Mouse (Mus musculus) MEL (cell line): Measurements from ENCODE around the gene Tmem212. TPM values are rescaled to one million over a fixed set of nuclear protein-coding genes. Genes with fewer than 3 reads are reported as not detected.

Experiments used
- DNase-seq: peaks from one replicate; pipeline ENCODE4 v3.0.0; 2011; ENCODE audit warnings: low read depth, low spot score
- H3K27ac ChIP-seq: 2 replicates; pipeline ENCODE4 v1.5.1; 2012; ENCODE audit warnings: low read depth, mild to moderate bottlenecking, control low read depth, low read length, moderate library complexity; ENCODE audit not compliant: control insufficient read depth
- H3K27me3 ChIP-seq, 2 experiments: fragments of 150-350 bp in 1 of 2; sonication (generic) in 1 of 2; 2 replicates each; pipeline ENCODE4 v1.6.1; 2012; ENCODE audit warnings: low read length in 2 of 2, mild to moderate bottlenecking in 2 of 2, improper control_type of control experiment in 1 of 2, moderate library complexity in 1 of 2; ENCODE audit not compliant: insufficient read depth in 2 of 2, control insufficient read depth in 1 of 2
- H3K36me3 ChIP-seq, 2 experiments: 2 replicates each; pipeline ENCODE4 v1.6.1; 2012 to 2014; ENCODE audit warnings: low read length in 2 of 2, improper control_type of control experiment in 1 of 2, inconsistent platforms in 1 of 2, mild to moderate bottlenecking in 1 of 2; ENCODE audit not compliant: insufficient read depth in 2 of 2, control insufficient read depth in 1 of 2
- H3K4me1 ChIP-seq, 2 experiments: fragments of 150-350 bp in 1 of 2; sonication (generic) in 1 of 2; 2 replicates each; pipeline ENCODE4 v1.6.1; 2012; ENCODE audit warnings: low read length in 2 of 2, improper control_type of control experiment in 1 of 2, mild to moderate bottlenecking in 1 of 2; ENCODE audit not compliant: insufficient read depth in 2 of 2, control insufficient read depth in 1 of 2
- H3K4me3 ChIP-seq, 2 experiments: fragments of 150-350 bp in 1 of 2; sonication (generic) in 1 of 2; 2 replicates each; pipeline ENCODE4 v1.5.1; 2012; ENCODE audit warnings: low read depth in 2 of 2, low read length in 2 of 2, mild to moderate bottlenecking in 2 of 2, moderate library complexity in 2 of 2, control low read depth in 1 of 2, improper control_type of control experiment in 1 of 2; ENCODE audit not compliant: control insufficient read depth in 1 of 2, insufficient read depth in 1 of 2
- H3K79me2 ChIP-seq: 2 replicates; pipeline ENCODE4 v1.6.1; 2012; ENCODE audit warnings: mild to moderate bottlenecking, low read length, moderate library complexity; ENCODE audit not compliant: control insufficient read depth, poor library complexity, insufficient read depth
- H3K9ac ChIP-seq: 2 replicates; pipeline ENCODE4 v1.6.1; 2012; ENCODE audit warnings: low read depth, mild to moderate bottlenecking, control low read depth, low read length, moderate library complexity; ENCODE audit not compliant: control insufficient read depth, poor library complexity, severe bottlenecking
- H3K9me3 ChIP-seq: fragments of 150-350 bp; sonication (generic); replicated peaks from 2 replicates; pipeline ENCODE4 v1.6.1; 2012; ENCODE audit warnings: mild to moderate bottlenecking, low read length, improper control_type of control experiment, moderate library complexity; ENCODE audit not compliant: insufficient read depth
- BHLHE40 ChIP-seq: IDR thresholded peaks from 2 replicates; pipeline ENCODE4 v1.6.1; 2012; ENCODE audit warnings: low read depth, mild to moderate bottlenecking, inconsistent platforms, low read length, improper control_type of control experiment, borderline replicate concordance
- CHD1 ChIP-seq: IDR thresholded peaks from 2 replicates; pipeline ENCODE4 v1.6.1; 2012; ENCODE audit warnings: low read depth, mild to moderate bottlenecking, inconsistent platforms, low read length, improper control_type of control experiment
- CHD2 ChIP-seq: IDR thresholded peaks from 2 replicates; pipeline ENCODE4 v1.6.1; 2011; ENCODE audit warnings: low read length, improper control_type of control experiment
- ELF1 ChIP-seq: IDR thresholded peaks from 2 replicates; pipeline ENCODE4 v1.6.1; 2014; ENCODE audit warnings: low read depth, mild to moderate bottlenecking, inconsistent platforms, low read length, improper control_type of control experiment, moderate library complexity
- EP300 ChIP-seq, 2 experiments: IDR thresholded peaks; 2 replicates each; pipeline ENCODE4 v1.6.1; 2011; ENCODE audit warnings: improper control_type of control experiment in 2 of 2, low read length in 2 of 2, low read depth in 1 of 2, mild to moderate bottlenecking in 1 of 2
- GABPA ChIP-seq: IDR thresholded peaks from 2 replicates; pipeline ENCODE4 v1.6.1; 2012; ENCODE audit warnings: low read depth, mild to moderate bottlenecking, inconsistent platforms, low read length, improper control_type of control experiment, moderate library complexity
- GATA1 ChIP-seq: IDR thresholded peaks from 2 replicates; pipeline ENCODE4 v1.6.1; 2011; ENCODE audit warnings: low read depth, low read length, improper control_type of control experiment
- HCFC1 ChIP-seq: IDR thresholded peaks from 2 replicates; pipeline ENCODE4 v1.6.1; 2012; ENCODE audit warnings: low read depth, mild to moderate bottlenecking, inconsistent platforms, low read length, improper control_type of control experiment, moderate library complexity
- JUND ChIP-seq: IDR thresholded peaks from 2 replicates; pipeline ENCODE4 v1.6.1; 2011; ENCODE audit warnings: low read depth, mild to moderate bottlenecking, improper control_type of control experiment, low read length
- MAX ChIP-seq: IDR thresholded peaks from 2 replicates; pipeline ENCODE4 v1.6.1; 2011; ENCODE audit warnings: low read length, improper control_type of control experiment
- MAZ ChIP-seq: IDR thresholded peaks from 2 replicates; pipeline ENCODE4 v1.6.1; 2012; ENCODE audit warnings: low read depth, mild to moderate bottlenecking, inconsistent platforms, low read length, improper control_type of control experiment
- MEF2A ChIP-seq: IDR thresholded peaks from 2 replicates; pipeline ENCODE4 v1.6.1; 2014; ENCODE audit warnings: low read depth, mild to moderate bottlenecking, inconsistent platforms, low read length, improper control_type of control experiment; ENCODE audit not compliant: poor library complexity, insufficient replicate concordance, severe bottlenecking; ENCODE audit errors: extremely low read depth
- MYB ChIP-seq: IDR thresholded peaks from 2 replicates; pipeline ENCODE4 v1.6.1; 2011; ENCODE audit warnings: mild to moderate bottlenecking, low read depth, low read length, improper control_type of control experiment
- NELFE ChIP-seq: IDR thresholded peaks from 2 replicates; pipeline ENCODE4 v1.6.1; 2011; ENCODE audit warnings: low read depth, low read length, improper control_type of control experiment
- NRF1 ChIP-seq: IDR thresholded peaks from 2 replicates; pipeline ENCODE4 v1.6.1; 2014; ENCODE audit warnings: low read depth, mild to moderate bottlenecking, inconsistent platforms, low read length, improper control_type of control experiment, moderate library complexity; ENCODE audit not compliant: poor library complexity, insufficient read depth, severe bottlenecking
- POLR2A ChIP-seq, 2 experiments: IDR thresholded peaks; 2 replicates each; pipeline ENCODE4 v1.6.1; 2011 to 2012; ENCODE audit warnings: low read length in 2 of 2, mild to moderate bottlenecking in 2 of 2, control low read depth in 1 of 2, improper control_type of control experiment in 1 of 2, low read depth in 1 of 2, moderate library complexity in 1 of 2; ENCODE audit not compliant: control insufficient read depth in 1 of 2, insufficient read depth in 1 of 2, poor library complexity in 1 of 2
- RAD21 ChIP-seq: IDR thresholded peaks from 2 replicates; pipeline ENCODE4 v1.6.1; 2011; ENCODE audit warnings: mild to moderate bottlenecking, low read depth, low read length, improper control_type of control experiment
- RCOR1 ChIP-seq: IDR thresholded peaks from 2 replicates; pipeline ENCODE4 v1.6.1; 2012; ENCODE audit warnings: low read depth, mild to moderate bottlenecking, inconsistent platforms, low read length, improper control_type of control experiment
- SIN3A ChIP-seq: IDR thresholded peaks from 2 replicates; pipeline ENCODE4 v1.6.1; 2012; ENCODE audit warnings: low read length, improper control_type of control experiment, inconsistent platforms
- SMC3 ChIP-seq: IDR thresholded peaks from 2 replicates; pipeline ENCODE4 v1.6.1; 2011; ENCODE audit warnings: low read depth, low read length, improper control_type of control experiment
- TAL1 ChIP-seq: IDR thresholded peaks from 2 replicates; pipeline ENCODE4 v1.6.1; 2012; ENCODE audit warnings: mild to moderate bottlenecking, inconsistent platforms, low read length, moderate library complexity, mixed read lengths
- TBP ChIP-seq: IDR thresholded peaks from 2 replicates; pipeline ENCODE4 v1.8.0; 2011; ENCODE audit warnings: low read depth, low read length, improper control_type of control experiment
- TCF12 ChIP-seq: IDR thresholded peaks from 2 replicates; pipeline ENCODE4 v1.6.1; 2014; ENCODE audit warnings: low read depth, mild to moderate bottlenecking, inconsistent platforms, low read length, improper control_type of control experiment, moderate library complexity
- UBTF ChIP-seq: IDR thresholded peaks from 2 replicates; pipeline ENCODE4 v1.6.1; 2012; ENCODE audit warnings: low read depth, mild to moderate bottlenecking, inconsistent platforms, low read length, improper control_type of control experiment, moderate library complexity, borderline replicate concordance; ENCODE audit not compliant: insufficient read depth
- USF1 ChIP-seq: IDR thresholded peaks from 2 replicates; pipeline ENCODE4 v1.6.1; 2014; ENCODE audit warnings: low read depth, mild to moderate bottlenecking, inconsistent platforms, low read length, improper control_type of control experiment, moderate library complexity
- USF2 ChIP-seq, 2 experiments: IDR thresholded peaks; 2 replicates each; pipeline ENCODE4 v1.6.1; 2011 to 2012; ENCODE audit warnings: improper control_type of control experiment in 2 of 2, low read length in 2 of 2, borderline replicate concordance in 1 of 2, inconsistent platforms in 1 of 2, low read depth in 1 of 2, mild to moderate bottlenecking in 1 of 2; ENCODE audit not compliant: insufficient read depth in 1 of 2
- ZC3H11A ChIP-seq: IDR thresholded peaks from 2 replicates; pipeline ENCODE4 v1.6.1; 2012; ENCODE audit warnings: low read depth, mild to moderate bottlenecking, inconsistent platforms, low read length, improper control_type of control experiment
- ZKSCAN1 ChIP-seq: IDR thresholded peaks from 2 replicates; pipeline ENCODE4 v1.6.1; 2012; ENCODE audit warnings: low read depth, mild to moderate bottlenecking, inconsistent platforms, low read length, improper control_type of control experiment, moderate library complexity
- ZMIZ1 ChIP-seq: IDR thresholded peaks from 2 replicates; pipeline ENCODE4 v1.6.1; 2012; ENCODE audit warnings: low read depth, mild to moderate bottlenecking, inconsistent platforms, low read length, improper control_type of control experiment, moderate library complexity
- ZNF384 ChIP-seq: IDR thresholded peaks from 2 replicates; pipeline ENCODE4 v1.6.1; 2012; ENCODE audit warnings: low read depth, mild to moderate bottlenecking, inconsistent platforms, low read length, improper control_type of control experiment
- polyA plus RNA-seq, 2 experiments: library from polyadenylated mRNA; stranded (reverse) in 1 of 2; unstranded in 1 of 2; fragments of >175 nt in 1 of 2; fragments of >200 nt in 1 of 2; gene quantifications; 2 replicates each; pipeline versions ENCODE4 v1.2.1 to v1.2.4; 2012; ENCODE audit warnings: low replicate concordance in 2 of 2, low read depth in 1 of 2; ENCODE audit not compliant: insufficient read length in 2 of 2, insufficient read depth in 1 of 2, missing spikeins in 1 of 2
- total RNA-seq: library from RNA; depleted of rRNA; stranded (reverse); fragments of 300-350 nt; gene quantifications from 2 replicates; pipeline ENCODE4 v1.2.3, GENCODE M21; 2012

Gene Tmem212
- total and polyA plus RNA-seq, 3 experiments: not detected

DNA sequence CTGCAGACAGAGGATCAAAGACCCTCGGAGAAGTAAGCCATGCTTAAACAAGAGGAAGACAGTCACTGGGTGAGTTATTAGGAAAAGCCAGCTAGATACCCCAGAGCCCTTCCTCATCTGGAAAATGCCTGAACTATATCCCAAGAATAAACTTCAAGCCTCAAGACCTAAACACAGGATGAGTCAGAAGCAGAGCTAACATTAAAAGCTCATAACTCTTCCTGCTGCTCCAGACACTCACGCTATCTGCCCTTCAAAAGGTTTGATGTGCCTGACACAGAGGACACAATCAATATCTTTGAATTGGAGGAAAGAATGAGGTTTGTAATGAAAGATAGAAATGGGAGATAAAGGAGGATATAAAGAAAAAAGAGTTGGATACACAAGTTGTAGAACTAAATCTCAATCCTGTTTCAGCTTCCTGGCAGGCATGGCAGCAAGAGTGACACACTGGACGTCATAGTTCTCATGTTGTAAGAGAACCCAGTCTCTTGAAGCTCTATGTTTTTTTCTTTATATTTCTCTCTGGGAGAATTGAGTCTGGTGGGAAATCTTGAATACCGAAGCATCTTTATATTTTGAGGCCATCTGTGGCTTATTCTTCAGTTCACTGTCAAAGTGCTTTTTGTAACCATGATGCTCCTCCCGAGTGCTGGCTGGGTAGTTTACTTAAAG, 37.6 kb downstream of the Tmem212 start:
- H3K27ac ChIP-seq: no peak overlapping the region
- TF ChIP-seq TAL1 (no peak), SMC3 (no peak), RCOR1 (no peak), NRF1 (no peak), POLR2A (IDR thresholded peaks at IDR 0.05; ENCODE audit: control insufficient read depth in 1 of 2, insufficient read depth in 1 of 2, low read depth in 1 of 2, low read length in 2 of 2, poor library complexity in 1 of 2) (no peak), ZC3H11A (no peak), ZKSCAN1 (no peak), CHD2 (no peak), TCF12 (no peak), CHD1 (no peak), USF2 (IDR thresholded peaks at IDR 0.05; ENCODE audit: borderline replicate concordance in 1 of 2, insufficient read depth in 1 of 2, low read depth in 1 of 2, low read length in 2 of 2) (no peak), ZMIZ1 (no peak), GATA1 (no peak), MEF2A (no peak), EP300 (IDR thresholded peaks at IDR 0.05; ENCODE audit: low read depth in 1 of 2, low read length in 2 of 2) (no peak), BHLHE40 (no peak), NELFE (no peak), GABPA (no peak), TBP (no peak), RAD21 (no peak)
- H3K36me3 ChIP-seq: no peaks in the 10 kb centered on the region
- H3K9me3 ChIP-seq: no peaks in the 10 kb centered on the region
- no peaks in the 10 kb centered on the region for H3K27me3 ChIP-seq
- no peaks in the 10 kb centered on the region for H3K79me2 ChIP-seq
- H3K9ac ChIP-seq: no peak overlapping the region
- no peak for DNase-seq
- no peak overlapping the region; a peak in 1 of 4 replicates for H3K4me3 ChIP-seq
- H3K4me1 ChIP-seq: no peaks in the 10 kb centered on the region

DNA sequence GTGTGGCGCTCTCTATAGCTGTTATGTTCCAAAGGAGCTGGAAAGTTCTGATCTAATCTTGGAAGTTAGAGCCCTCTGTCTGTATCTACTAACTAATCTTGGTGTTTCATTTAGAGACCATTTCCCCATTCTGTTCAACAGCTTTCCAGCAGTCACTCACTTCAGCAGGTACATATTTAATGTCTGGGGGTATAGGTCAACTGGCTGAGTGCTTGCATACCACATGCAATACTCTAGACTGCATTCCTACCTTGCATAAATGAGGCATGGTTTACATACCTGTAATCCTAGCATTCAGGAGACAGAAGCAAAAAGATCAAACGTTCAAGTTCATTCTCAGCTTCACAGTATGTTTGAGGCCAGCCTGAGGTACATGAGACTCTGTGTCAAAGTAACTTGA, 39.9 kb downstream of the Tmem212 start:
- TF ChIP-seq MYB (no peak), MAX (no peak), JUND (no peak), SIN3A (no peak), MAZ (no peak), GABPA (no peak), SMC3 (no peak), ZNF384 (no peak), EP300 (IDR thresholded peaks at IDR 0.05; ENCODE audit: low read depth in 1 of 2, low read length in 2 of 2) (no peak), HCFC1 (no peak), ZKSCAN1 (no peak), TBP (no peak), ELF1 (no peak), NRF1 (no peak), UBTF (no peak), NELFE (no peak), RAD21 (no peak), BHLHE40 (no peak), USF1 (no peak)
- TF ChIP-seq, all 39 proteins: peak for 0
- no peaks in the 10 kb centered on the region for H3K4me1 ChIP-seq

More for the DNA sequence above, 39.9 kb downstream of the Tmem212 start:
- Histone ChIP-seq H3K9me3 (no peaks in the 10 kb centered on the region), H3K27ac (no peak overlapping the region), H3K9ac (no peak overlapping the region), H3K36me3 (no peaks in the 10 kb centered on the region), H3K4me3 (no peak overlapping the region), H3K27me3 (no peaks in the 10 kb centered on the region), H3K79me2 (no peaks in the 10 kb centered on the region)
- no peak for DNase-seq
